Mouse (Mus musculus) erythroid progenitor cell, adult 5-6 weeks (primary cell): ENCODE results near the gene B430306N03Rik. TPM values are rescaled to one million over a fixed set of nuclear protein-coding genes. Genes with fewer than 3 reads are reported as not detected.
A peak's percentile ranks its signal among the peaks of the same experiment; 100 is the strongest.
"Not testable (repeated sequence)": the region's sequence is repeated elsewhere in the genome, so short reads cannot be mapped to it uniquely, and the experiment has no call there.

ENCODE experiments used
- ATAC-seq: replicated peaks from 2 replicates; pipeline ENCODE4 v1.8.0; 2016; ENCODE audit warnings: moderate number of reproducible peaks, mild to moderate bottlenecking, moderate TSS enrichment, inconsistent platforms; ENCODE audit not compliant: poor library complexity, low FRiP score, severe bottlenecking
- total RNA-seq, 2 experiments: library from RNA; stranded (forward) in 1 of 2; stranded (reverse) in 1 of 2; fragments of 150-400 nt in 1 of 2; fragments of 186-747, 209-891 nt in 1 of 2; gene quantifications; 2 replicates each; pipeline versions ENCODE4 v1.2.3 to v1.2.4; 2015 to 2017; ENCODE audit warnings: low replicate concordance in 2 of 2

B430306N03Rik gene
- total RNA-seq (2015; ENCODE audit: low replicate concordance) (7.9 and 12.6 TPM in 2 replicates), total RNA-seq (2017; ENCODE audit: low replicate concordance) (2.6 and 8.1 TPM in 2 replicates)

- not testable (repeated sequence) for ATAC-seq
These were observed at the start of gene B430306N03Rik for GRCm38 (mm10) chr17:48315905-48316579. TSS of gene B430306N03Rik (plus strand) at chr17:48316141.

- no peak for ATAC-seq
These were observed 49.2 kb upstream of the B430306N03Rik start for GRCm38 (mm10) chr17:48266610-48267304.

- ATAC-seq, result no peak
These were observed 48.4 kb upstream of the B430306N03Rik start for GRCm38 (mm10) chr17:48267591-48267990.

- no peak for ATAC-seq
These were observed 47.7 kb upstream of the B430306N03Rik start for GRCm38 (mm10) chr17:48268276-48268675.

GRCm38 (mm10) chr17:48269833-48270232 lies 46.1 kb upstream of the B430306N03Rik start:
- ATAC-seq, result no peak

- peak; percentile 89 for ATAC-seq
These were observed 43.8 kb upstream of the B430306N03Rik start for GRCm38 (mm10) chr17:48272158-48272557.

GRCm38 (mm10) chr17:48272598-48272997 lies 43.3 kb upstream of the B430306N03Rik start:
- ATAC-seq, result peak; percentile 50

- ATAC-seq, result no peak
These were observed 41.8 kb upstream of the B430306N03Rik start for GRCm38 (mm10) chr17:48274098-48274497.

GRCm38 (mm10) chr17:48274885-48275284 lies 41.1 kb upstream of the B430306N03Rik start:
- ATAC-seq, result peak; percentile 57

GRCm38 (mm10) chr17:48275736-48276135 lies 40.2 kb upstream of the B430306N03Rik start:
- ATAC-seq, result no peak

- ATAC-seq, result no peak
These were observed 37.6 kb upstream of the B430306N03Rik start for GRCm38 (mm10) chr17:48278381-48278780.

GRCm38 (mm10) chr17:48279002-48279401 lies 36.9 kb upstream of the B430306N03Rik start:
- no peak for ATAC-seq

GRCm38 (mm10) chr17:48280943-48281738 lies 34.8 kb upstream of the B430306N03Rik start:
- peak; percentile 55 for ATAC-seq

- peak; percentile 91 for ATAC-seq
These were observed 34.2 kb upstream of the B430306N03Rik start for GRCm38 (mm10) chr17:48281739-48282085.

GRCm38 (mm10) chr17:48286765-48287164 lies 29.2 kb upstream of the B430306N03Rik start:
- no peak for ATAC-seq

GRCm38 (mm10) chr17:48287276-48287675 lies 28.7 kb upstream of the B430306N03Rik start:
- peak; percentile 67; the same call in 1 of the 2 replicates for ATAC-seq

- no peak for ATAC-seq
These were observed 22.3 kb upstream of the B430306N03Rik start for GRCm38 (mm10) chr17:48293500-48294194.

GRCm38 (mm10) chr17:48299203-48299602 lies 16.7 kb upstream of the B430306N03Rik start, which contains the start of gene Treml2:
TSS of gene Treml2 (plus strand) at chr17:48299498.
- peak; percentile 70 for ATAC-seq

- ATAC-seq, result no peak
These were observed 16.2 kb upstream of the B430306N03Rik start for GRCm38 (mm10) chr17:48299756-48300155.

GRCm38 (mm10) chr17:48300199-48300598 lies 15.7 kb upstream of the B430306N03Rik start:
- peak; percentile 61 for ATAC-seq
